Mouse (Mus musculus) embryonic fibroblast, embryonic 13.5 days (primary cell): ENCODE results near the gene Odf2l. TPM values are rescaled to one million over a fixed set of nuclear protein-coding genes. Genes with fewer than 3 reads are reported as not detected.

Experiments used
- H3K27ac ChIP-seq: 2 replicates; pipeline ENCODE4 v1.5.1; 2012; ENCODE audit warnings: low read length, control low read depth, inconsistent platforms; ENCODE audit not compliant: insufficient read depth
- H3K4me1 ChIP-seq: 2 replicates; pipeline ENCODE4 v1.6.1; 2011; ENCODE audit warnings: low read length; ENCODE audit not compliant: control insufficient read depth, insufficient read depth
- H3K4me3 ChIP-seq: 2 replicates; pipeline ENCODE4 v1.5.1; 2011; ENCODE audit warnings: mild to moderate bottlenecking, control low read depth, low read length; ENCODE audit not compliant: insufficient read depth
- CTCF ChIP-seq: IDR thresholded peaks from 2 replicates; pipeline ENCODE4 v1.5.1; 2011; ENCODE audit warnings: mild to moderate bottlenecking, control low read depth, low read length, moderate library complexity, borderline replicate concordance; ENCODE audit not compliant: insufficient read depth
- POLR2A ChIP-seq: IDR thresholded peaks from 2 replicates; pipeline ENCODE4 v1.6.1; 2011; ENCODE audit warnings: low read depth, mild to moderate bottlenecking, control low read depth, low read length, moderate library complexity
- polyA plus RNA-seq: library from polyadenylated mRNA; stranded (reverse); fragments of >200 nt; gene quantifications from 2 replicates; pipeline ENCODE4 v1.2.4, GENCODE M21; 2011; ENCODE audit warnings: low read depth; ENCODE audit not compliant: missing spikeins, insufficient read length

Gene Odf2l
- polyA plus RNA-seq, 1 experiment, result 40.7 TPM

GRCm38 (mm10) chr3:145129356-145129755 is 11.0 kb downstream of the Odf2l start:
- no peak for TF ChIP-seq POLR2A
- TF ChIP-seq CTCF, result no peak
- Histone ChIP-seq H3K4me1 (no peaks in the 10 kb centered on the region), H3K4me3 (no peak overlapping the region), H3K27ac (no peak overlapping the region)

GRCm38 (mm10) chr3:145131210-145131868 is 13.0 kb downstream of the Odf2l start:
- no peak overlapping the region for H3K27ac ChIP-seq
- H3K4me1 ChIP-seq, result no peaks in the 10 kb centered on the region
- H3K4me3 ChIP-seq, result no peak overlapping the region
- TF ChIP-seq CTCF (no peak), POLR2A (no peak)

DNA sequence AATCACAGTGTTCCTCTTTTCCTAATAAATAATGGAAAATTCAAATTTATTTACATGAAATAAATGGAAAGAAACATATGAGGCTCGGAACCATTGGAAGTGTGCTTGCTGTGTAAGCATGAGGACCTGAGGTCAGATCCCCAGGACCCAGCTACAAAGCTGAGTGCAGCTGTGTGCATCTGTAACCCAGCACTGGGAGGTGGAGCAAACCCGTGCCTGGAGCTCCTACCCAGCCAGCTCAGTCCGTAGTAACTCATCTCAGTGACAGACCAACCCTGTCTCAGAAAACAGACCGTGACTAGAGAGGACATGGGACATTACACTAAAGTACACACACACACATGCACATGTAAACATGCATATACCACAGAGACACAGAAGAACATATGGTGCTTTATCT is 21.8 kb downstream of the Odf2l start:
- no peaks in the 10 kb centered on the region for H3K4me1 ChIP-seq
- no peak overlapping the region for H3K4me3 ChIP-seq
- TF ChIP-seq POLR2A, result no peak
- H3K27ac ChIP-seq, result no peak overlapping the region

DNA sequence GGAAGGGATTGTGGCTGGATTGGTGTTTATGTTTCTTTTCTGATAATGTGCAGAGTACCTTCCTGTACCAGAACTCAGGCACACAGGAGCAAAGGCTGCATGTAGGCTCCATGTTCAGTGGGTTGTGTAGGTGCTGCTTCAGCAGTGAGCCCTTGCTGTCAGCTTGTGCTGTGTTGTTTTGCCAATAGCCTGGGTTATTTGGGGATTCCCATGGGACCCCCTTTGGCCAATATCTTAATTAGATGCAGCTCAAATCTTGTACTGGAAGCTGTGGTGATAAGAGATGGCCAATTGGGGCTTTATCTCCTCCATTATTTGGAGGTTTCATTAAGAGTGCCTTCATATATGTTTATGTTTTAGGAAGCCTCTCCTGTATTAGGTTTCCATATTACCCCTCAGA is 24.5 kb downstream of the Odf2l start:
- H3K27ac ChIP-seq, result no peak overlapping the region
- TF ChIP-seq POLR2A, result no peak
- TF ChIP-seq CTCF, result no peak
- H3K4me1 ChIP-seq, result no peaks in the 10 kb centered on the region

DNA sequence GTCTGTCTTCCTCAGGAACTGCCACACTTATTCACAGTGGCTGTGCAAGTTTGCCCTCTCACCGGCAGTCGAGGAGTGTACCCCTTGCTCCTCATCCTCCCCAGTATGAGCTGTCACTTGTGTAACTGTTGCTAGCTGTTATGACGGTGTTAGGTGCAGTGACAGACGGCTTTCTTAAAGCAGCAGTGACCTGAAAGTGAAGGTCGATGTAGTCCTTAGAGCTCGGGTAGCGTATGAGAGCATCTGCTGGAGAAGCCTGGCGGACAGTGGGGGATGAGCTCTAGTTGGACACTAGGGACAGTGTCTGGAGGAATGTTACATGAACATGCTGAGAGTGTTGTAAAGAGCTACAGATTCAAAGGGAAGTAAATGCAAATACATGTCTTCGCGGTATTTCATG is 25.5 kb downstream of the Odf2l start:
- no peak overlapping the region for H3K4me3 ChIP-seq
- H3K27ac ChIP-seq, result no peak overlapping the region
- TF ChIP-seq CTCF, result no peak
- no peak for TF ChIP-seq POLR2A
- H3K4me1 ChIP-seq, result no peaks in the 10 kb centered on the region

More for the DNA sequence above, 24.5 kb downstream of the Odf2l start:
- H3K4me3 ChIP-seq, result no peak overlapping the region

GRCm38 (mm10) chr3:145146871-145147270 is 28.5 kb downstream of the Odf2l start:
- Histone ChIP-seq H3K4me1 (no peaks in the 10 kb centered on the region), H3K27ac (no peak overlapping the region), H3K4me3 (no peak overlapping the region)
- no peak for TF ChIP-seq CTCF
- TF ChIP-seq POLR2A, result no peak

GRCm38 (mm10) chr3:145147483-145147882 is 29.1 kb downstream of the Odf2l start:
- H3K4me3 ChIP-seq, result no peak overlapping the region
- TF ChIP-seq CTCF (no peak), POLR2A (no peak)
- no peaks in the 10 kb centered on the region for H3K4me1 ChIP-seq
- no peak overlapping the region for H3K27ac ChIP-seq

- TF ChIP-seq CTCF, result no peak
- TF ChIP-seq POLR2A, result no peak
- no peaks in the 10 kb centered on the region for H3K4me1 ChIP-seq
- H3K4me3 ChIP-seq, result no peak overlapping the region
- H3K27ac ChIP-seq, result no peak overlapping the region
Observed at GRCm38 (mm10) chr3:145147952-145148351, 29.6 kb downstream of the Odf2l start.

DNA sequence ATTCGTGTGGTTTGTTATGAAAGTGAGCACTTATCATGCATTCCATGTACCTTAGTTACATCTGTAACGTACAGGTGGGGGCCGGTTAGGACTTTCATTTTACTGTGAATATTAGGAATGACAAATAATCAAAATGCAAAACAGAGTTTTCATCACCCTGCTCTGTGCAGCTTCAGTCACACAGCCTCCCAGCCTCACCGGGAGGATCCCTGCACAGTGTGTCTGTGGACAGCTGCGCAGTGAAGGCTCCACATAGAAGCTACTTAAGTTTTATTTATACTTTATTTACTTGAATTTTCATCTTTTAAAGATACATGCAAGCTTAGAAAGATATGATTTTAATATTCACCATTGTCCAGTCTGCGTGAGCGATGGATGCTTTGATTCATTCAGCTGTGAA is 32.7 kb downstream of the Odf2l start:
- Histone ChIP-seq H3K27ac (no peak overlapping the region), H3K4me3 (no peak overlapping the region), H3K4me1 (no peaks in the 10 kb centered on the region)
- no peak for TF ChIP-seq POLR2A
- no peak for TF ChIP-seq CTCF

GRCm38 (mm10) chr3:145151933-145152332 is 33.5 kb downstream of the Odf2l start:
- TF ChIP-seq CTCF (no peak), POLR2A (no peak)

More at GRCm38 (mm10) chr3:145151933-145152332, 33.5 kb downstream of the Odf2l start:
- H3K4me1 ChIP-seq, result no peaks in the 10 kb centered on the region
- no peak overlapping the region for H3K27ac ChIP-seq
- no peak overlapping the region for H3K4me3 ChIP-seq
